Mouse (Mus musculus): ENCODE data around the gene Mrpl42. TPM values are rescaled to one million over a fixed set of nuclear protein-coding genes. Genes with fewer than 3 reads are reported as not detected.

The Mrpl42 gene
- total RNA-seq (2023), result 42.0 TPM

GRCm38 (mm10) chr10:95501463-95502081 is at the start of gene Mrpl42:
Gene Mrpl42 (minus strand): TSS chr10:95501940.

GRCm38 (mm10) chr10:95514656-95515292 is 13.0 kb upstream of the Mrpl42 start, which contains the start of gene Ube2n:
Gene Ube2n (plus strand): TSS chr10:95515145.

Other genes starting within 250 kb of the Mrpl42 start
- 22.7 TPM for gene Cradd, start 177.8 kb downstream of the Mrpl42 start, total RNA-seq (2023)
- gene Socs2, start 84.8 kb downstream of the Mrpl42 start, total RNA-seq (2023), result 1.4 TPM
- gene Ube2n, start 13.2 kb upstream of the Mrpl42 start, total RNA-seq (2023), result 118 TPM
- 26.4 TPM for gene Nudt4, start 62.2 kb upstream of the Mrpl42 start, total RNA-seq (2023)
- not detected for gene Anapc15-ps, start 171.5 kb upstream of the Mrpl42 start, total RNA-seq (2023)